Mouse (Mus musculus): Measurements from ENCODE around the gene Glt6d1.

Gene Glt6d1

DNA sequence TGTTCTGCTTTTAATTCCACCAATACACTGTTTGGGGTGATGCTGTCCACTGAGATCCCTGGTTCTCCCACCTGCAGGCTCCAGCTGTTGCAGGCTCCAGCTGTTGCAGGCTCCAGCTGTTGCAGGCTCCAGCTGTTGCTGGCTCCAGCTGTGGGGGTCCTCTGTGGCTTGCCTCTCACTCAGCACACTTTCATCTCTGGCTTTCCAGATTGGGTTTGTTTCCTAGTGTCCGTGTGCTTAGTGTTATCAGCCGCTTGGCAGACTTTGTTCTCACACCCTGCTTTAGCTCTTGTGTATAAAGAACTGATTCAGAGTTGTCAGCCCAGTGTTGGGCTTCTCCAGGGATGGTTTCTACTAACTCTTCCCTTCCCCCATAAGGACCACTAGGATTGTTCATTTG lies 18.0 kb downstream of the Glt6d1 start:
- no peak for DNase-seq (ENCODE audit: low spot score in 2 of 2)

DNA sequence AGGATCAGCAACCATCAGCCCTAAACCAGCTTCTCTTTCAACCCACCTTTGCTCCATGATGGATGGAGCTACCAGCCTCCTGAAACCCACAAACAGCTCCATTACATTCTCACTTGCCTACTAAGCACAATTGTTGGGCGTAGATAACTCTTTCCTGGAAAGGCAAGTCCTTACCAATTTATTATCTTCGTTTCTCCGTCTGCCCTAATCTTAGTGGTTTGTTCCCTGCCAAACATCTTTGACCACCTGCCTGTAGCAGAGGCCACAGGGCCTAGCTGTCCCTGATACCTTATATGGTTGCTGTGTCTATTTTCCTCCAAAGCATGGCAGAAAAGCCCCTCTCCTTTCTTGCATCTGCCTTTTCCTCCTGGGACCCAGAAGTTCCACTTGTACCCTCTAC lies 26.6 kb downstream of the Glt6d1 start:
- DNase-seq (ENCODE audit: low spot score in 2 of 2), result no peak

DNA sequence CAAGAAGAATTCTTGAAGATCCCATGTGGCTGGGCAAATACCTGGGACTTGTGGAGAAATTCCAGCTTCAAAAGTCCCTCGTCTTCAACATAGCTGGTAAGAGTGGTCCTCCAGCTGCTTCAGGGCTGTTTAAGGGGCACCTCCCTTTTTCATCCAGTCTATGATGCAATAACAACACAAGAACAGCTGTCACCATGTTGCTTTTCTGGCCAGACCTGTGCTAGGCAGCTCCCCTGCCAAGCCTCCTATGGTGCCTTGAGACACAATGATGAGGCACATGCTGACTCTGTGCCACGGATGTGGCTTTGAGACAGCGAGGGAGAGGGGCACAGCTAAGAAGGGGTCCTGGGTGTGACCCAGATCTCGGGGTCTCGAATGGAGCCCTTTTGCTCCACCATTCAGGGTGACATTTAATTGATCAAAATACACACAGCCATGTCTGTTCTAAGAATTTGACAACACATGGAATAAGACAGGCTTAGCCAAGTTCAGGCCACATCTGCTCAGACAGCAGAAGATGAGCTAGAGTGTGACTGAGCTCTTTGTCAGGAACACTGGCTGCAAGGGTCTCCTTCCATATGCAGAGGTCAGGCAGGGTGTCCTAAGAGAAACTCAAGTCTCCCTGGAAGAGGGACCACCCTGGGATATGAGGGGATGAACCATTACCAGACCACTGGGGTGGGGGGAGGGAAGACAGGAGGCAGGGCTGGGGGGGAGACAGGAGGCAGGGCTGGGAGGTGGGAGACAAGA lies 29.9 kb downstream of the Glt6d1 start:
- no peak for DNase-seq (ENCODE audit: low spot score in 2 of 2)

DNA sequence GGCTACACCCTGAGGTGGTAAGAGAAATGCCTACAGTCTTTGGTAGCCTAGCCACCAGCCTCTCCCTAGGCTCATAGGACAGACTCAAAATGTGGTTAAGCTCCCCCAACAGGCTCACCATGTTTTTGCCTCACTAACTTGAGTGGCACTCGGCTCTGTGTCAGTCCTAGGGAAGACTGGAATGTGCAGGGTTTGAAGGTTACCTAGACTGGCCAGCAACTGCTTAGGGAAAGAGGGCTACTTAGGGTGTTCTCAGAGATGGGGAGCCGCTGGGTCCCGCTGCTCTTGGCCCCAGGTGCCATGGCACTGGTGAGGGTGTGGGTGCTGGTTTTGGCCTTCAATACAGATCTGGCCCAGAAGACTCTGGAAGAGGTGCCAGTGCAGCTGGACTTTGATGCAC lies 33.7 kb downstream of the Glt6d1 start, which contains the start of gene Gm13539:
Gene Gm13539 (plus strand): TSS at position 301 of the 400 bp plus-strand sequence.
- no peak for DNase-seq (ENCODE audit: low spot score in 2 of 2)

DNA sequence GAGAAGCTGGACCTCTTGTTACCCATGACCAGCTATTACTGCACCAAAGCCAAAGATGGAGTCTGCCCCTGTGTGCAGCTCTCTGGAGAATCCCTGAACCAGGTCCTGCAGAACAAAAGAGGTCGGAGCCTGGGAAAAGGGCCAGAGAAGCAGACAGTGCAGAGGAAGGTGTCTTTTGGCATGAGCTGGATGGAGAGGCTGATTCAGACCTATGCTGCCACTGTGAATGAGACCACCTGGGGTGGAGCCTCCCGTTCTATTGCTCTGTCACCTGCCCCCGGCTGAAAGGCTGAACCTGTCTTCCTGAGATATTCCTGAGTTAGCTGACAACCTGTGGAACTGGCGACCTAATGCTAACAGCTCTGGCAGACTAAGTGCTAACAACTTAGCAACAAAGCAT lies 34.7 kb downstream of the Glt6d1 start:
- no peak for DNase-seq (ENCODE audit: low spot score in 2 of 2)

DNA sequence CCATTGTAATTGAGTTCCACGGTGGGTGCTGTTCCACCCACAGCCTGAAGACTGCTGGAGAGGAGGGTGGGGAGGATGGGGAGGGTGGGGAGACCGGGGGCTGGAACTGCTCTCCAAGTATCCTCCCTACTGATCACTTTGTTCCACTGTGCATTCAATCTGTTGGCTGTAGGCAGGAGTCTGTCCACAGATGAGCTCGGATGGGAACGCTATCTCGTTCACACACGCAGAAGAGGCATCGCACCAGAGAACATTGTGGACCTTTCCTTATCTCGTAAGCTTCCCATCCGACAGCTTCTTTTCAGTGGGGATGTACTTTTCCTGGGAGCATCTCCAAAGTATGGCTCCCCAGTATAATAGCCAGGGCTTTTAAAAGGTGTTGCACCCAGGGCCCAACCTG lies 36.6 kb downstream of the Glt6d1 start:
- no peak for DNase-seq (ENCODE audit: low spot score in 2 of 2)

DNA sequence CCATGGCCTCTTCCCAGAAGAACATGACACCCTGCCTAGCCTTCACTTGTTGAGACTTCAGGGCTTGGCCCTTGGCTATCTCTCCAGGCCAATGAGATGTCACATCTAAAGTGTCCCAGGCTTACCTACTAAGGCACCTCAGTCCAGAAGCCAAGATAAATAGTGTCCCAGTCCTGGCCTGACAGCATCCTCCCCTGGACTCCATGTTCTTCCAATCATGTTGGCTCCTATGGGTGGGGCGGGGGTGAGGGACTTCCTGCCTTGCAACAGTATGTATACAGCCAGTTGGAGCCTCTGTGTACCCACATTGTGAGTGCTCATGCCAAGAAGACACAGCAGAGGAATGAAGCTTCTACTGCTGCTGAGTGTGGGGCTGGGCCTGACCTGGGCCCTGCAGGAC lies 38.9 kb downstream of the Glt6d1 start, which contains the start of gene Lcn11:
Gene Lcn11 (plus strand): TSS at position 301 of the 400 bp plus-strand sequence.
- no peak for DNase-seq (ENCODE audit: low spot score in 2 of 2)

DNA sequence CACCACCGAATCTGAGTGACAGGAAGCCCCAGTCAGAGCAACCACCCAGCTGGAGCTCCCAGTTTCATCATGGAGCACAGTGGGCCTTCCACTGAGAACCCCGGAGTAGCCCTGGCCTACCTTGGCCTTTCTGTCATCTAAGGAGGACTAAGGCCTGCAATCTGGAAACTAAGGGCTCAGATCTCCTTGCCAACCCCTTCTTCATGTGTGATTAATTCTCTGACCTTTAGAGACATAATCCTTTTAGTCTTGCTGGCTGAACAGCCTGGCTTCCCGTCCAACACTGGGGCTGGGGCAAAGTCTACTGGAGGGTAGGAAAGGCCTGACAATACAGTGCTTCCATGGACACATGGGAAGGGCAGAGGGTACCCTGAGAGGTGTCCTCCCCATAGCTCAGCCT lies 39.7 kb downstream of the Glt6d1 start:
- no peak for DNase-seq (ENCODE audit: low spot score in 2 of 2)

DNA sequence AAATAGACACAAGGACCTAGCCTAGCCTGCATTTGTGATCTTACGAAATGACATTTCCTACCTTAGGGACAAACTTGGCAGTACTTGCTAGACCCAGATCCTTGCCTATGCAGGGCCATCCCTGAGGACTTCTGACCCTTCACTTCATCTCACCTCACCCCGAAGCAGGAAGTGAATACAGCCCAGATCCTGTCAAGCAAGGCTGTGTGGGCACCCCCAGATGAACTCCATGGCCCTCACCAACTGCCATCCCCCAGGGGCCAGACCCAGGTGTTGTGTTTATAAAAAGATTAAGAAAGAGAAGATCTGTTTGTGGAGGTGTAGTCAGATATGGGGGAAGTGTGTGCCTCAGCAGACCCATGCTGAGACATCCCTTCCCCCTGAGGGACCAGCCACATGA lies 41.0 kb downstream of the Glt6d1 start:
- DNase-seq (ENCODE audit: low spot score in 2 of 2), result no peak

DNA sequence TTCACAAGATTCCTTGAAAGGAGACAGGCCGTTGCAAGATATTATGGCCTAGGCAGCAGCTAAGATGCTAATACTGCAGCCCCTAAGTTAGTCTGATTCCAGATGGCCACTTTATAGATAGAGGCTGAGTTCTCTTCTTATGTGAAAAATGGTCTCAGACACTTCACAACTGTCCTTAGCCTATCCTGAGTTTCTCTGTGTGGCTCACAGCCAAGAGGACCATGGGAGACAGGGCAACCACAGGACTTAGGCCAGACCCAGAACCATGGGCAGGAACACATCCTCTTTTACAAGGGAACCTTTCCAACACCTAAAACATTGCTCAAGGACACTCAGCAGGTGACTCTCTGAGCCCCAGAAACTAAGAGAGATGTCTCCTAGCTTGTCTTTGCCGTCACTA lies 42.1 kb downstream of the Glt6d1 start:
- no peak for DNase-seq (ENCODE audit: low spot score in 2 of 2)

DNA sequence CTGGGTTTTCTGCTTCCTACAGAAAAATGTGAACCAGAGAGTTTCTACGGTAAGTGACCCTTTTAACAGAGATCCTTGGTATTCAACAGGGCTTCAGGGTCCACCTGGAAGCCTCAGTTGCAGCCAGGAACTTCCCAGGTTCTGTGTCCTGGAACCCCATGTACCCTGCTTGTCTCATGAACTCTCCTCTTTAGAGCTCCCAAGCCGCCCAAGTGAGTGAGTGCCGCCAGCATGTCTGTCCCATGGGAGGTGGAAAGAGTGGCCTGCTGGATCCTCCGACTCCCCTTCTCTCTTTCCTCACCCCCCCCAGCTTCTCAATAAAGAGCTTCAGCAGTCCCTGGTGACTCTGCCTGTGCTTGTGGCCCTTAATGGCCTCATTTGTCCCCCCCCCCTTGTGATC lies 47.9 kb downstream of the Glt6d1 start:
- DNase-seq (ENCODE audit: low spot score in 2 of 2), result no peak

DNA sequence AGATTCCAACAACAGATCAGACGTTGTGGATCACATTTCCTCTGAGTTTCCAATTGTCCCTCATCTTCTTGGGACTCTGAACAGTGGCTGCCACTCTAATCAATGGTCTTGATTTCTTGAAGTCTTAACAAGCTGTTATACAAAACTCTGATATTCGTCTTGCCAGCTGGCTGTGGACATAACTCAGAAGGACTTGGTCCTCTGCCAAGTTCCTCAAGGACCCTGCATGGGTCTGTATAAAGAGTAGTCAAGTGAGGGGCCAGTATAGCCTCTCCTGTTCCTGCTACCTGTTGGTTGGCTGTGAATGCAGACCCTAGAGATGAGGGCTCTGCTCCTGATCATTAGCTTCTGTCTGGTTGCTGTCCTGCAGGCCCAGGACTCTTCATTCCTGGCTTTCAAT lies 50.4 kb downstream of the Glt6d1 start, which contains the start of gene Lcn3:
Gene Lcn3 (plus strand): TSS at position 301 of the 400 bp plus-strand sequence.
- no peak for DNase-seq (ENCODE audit: low spot score in 2 of 2)

DNA sequence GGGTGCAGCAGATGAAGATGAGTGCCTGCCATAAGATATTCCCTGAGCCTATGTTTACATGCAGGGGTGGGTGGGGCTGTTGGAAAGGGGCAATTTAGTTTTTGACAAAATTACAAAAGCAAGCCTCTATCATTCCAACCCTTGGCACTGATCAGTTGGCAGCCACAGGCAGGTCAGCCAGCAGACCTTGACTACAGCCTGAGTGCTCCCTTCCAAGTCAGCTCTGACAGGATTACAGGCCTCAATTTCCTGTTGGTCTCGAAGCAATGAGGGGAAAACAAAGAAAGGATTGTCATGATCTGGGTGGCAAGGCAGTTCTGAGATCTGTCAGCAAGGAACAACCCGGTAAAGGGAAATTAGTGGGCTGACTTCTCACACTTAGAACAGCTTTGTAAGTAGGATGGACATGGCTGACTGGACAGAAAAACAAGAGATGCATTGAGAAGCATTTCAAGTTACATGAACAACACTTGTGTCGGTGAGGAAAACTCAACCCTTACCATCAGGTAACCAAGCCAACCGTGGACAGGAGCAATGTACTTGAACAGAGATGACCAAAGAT lies 57.5 kb downstream of the Glt6d1 start:
- no peak for DNase-seq (ENCODE audit: low spot score in 2 of 2)

DNA sequence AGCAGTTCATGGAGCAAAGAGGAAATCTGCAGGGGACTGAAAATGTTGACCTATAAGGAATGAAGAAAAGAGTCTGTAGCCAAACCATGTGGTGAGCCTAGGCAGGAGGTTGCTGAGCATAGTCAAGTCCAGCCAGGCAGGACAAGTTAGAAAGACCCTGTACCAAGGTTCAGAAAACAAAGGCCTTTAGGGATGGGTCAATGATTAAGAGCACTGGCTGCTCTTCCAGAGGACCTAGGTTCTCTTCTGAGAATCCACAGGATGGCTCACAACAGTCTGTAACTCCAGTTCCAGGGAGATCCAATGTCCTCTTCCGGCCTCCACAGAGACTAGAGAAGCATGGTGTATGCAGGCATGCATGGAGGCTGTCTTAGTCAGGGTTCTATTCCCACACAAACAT lies 61.4 kb downstream of the Glt6d1 start:
- DNase-seq (ENCODE audit: low spot score in 2 of 2), result no peak

All from right cerebral cortex, postnatal 10 days (tissue).